Mouse (Mus musculus) forebrain, embryonic 10.5 days (tissue): ENCODE data around the gene Fkbp15. TPM values are rescaled to one million over a fixed set of nuclear protein-coding genes. Genes with fewer than 3 reads are reported as not detected.

Source experiments
- DNase-seq: peaks from one replicate; pipeline ENCODE4 v3.0.0-alpha.2; 2017; ENCODE audit warnings: low spot score; ENCODE audit errors: extremely low spot score
- H3K27ac ChIP-seq: fragments of 300-500 bp; sonication (generic); 2 replicates; pipeline ENCODE4 v1.5.1; 2016; ENCODE audit warnings: mild to moderate bottlenecking
- H3K27me3 ChIP-seq: fragments of 300-500 bp; sonication (generic); 2 replicates; pipeline ENCODE4 v1.6.1; 2016; ENCODE audit warnings: mild to moderate bottlenecking; ENCODE audit not compliant: poor library complexity, severe bottlenecking
- H3K36me3 ChIP-seq: fragments of 300-500 bp; sonication (generic); replicated peaks from 2 replicates; pipeline ENCODE4 v1.6.1; 2016; ENCODE audit warnings: mild to moderate bottlenecking, moderate library complexity
- H3K4me1 ChIP-seq: fragments of 300-500 bp; sonication (generic); 2 replicates; pipeline ENCODE4 v1.6.1; 2016
- H3K4me3 ChIP-seq: fragments of 300-500 bp; sonication (generic); 2 replicates; pipeline ENCODE4 v1.5.1; 2016; ENCODE audit warnings: mild to moderate bottlenecking, moderate library complexity
- H3K9me3 ChIP-seq: fragments of 300-500 bp; sonication (generic); 2 replicates; pipeline ENCODE4 v1.6.1; 2016; ENCODE audit warnings: mild to moderate bottlenecking, moderate library complexity
- WGBS: fragments of 180-500 bp; shearing (Covaris S2); methylation state at CpG from one replicate; pipeline ENCODE4 v1.1.7; 2016; 5-methylcytosine and 5-hydroxymethylcytosine counted together
- polyA plus RNA-seq: library from polyadenylated mRNA; unstranded; fragments of >200 nt; fragmentation: Nextera tagmentation; extraction: Ambion mirVana; gene quantifications from 2 replicates; pipeline ENCODE4 v1.2.1, GENCODE M21; 2016

The Fkbp15 gene
- polyA plus RNA-seq, 1 experiment from 2014 or later = 18.5 TPM

GRCm38 (mm10) chr4:62364299-62364698 lies 4.0 kb upstream of the Fkbp15 start:
- no peaks in the 10 kb centered on the region for H3K36me3 ChIP-seq
- DNase-seq = no peak
- WGBS = 92% methylated on average over 8 of the region's 8 CpGs
- H3K4me1 ChIP-seq = peaks cover 21% of the 10 kb centered on the region
- no peak overlapping the region for H3K27ac ChIP-seq
- H3K4me3 ChIP-seq = no peak overlapping the region
- H3K9me3 ChIP-seq = no peaks in the 10 kb centered on the region
- no peaks in the 10 kb centered on the region for H3K27me3 ChIP-seq

GRCm38 (mm10) chr4:62362437-62362836 lies 2.1 kb upstream of the Fkbp15 start:
- no peak overlapping the region for H3K4me3 ChIP-seq
- no peaks in the 10 kb centered on the region for H3K36me3 ChIP-seq
- DNase-seq = no peak
- WGBS = 94% methylated on average over 2 of the region's 2 CpGs
- H3K9me3 ChIP-seq = no peaks in the 10 kb centered on the region
- H3K27ac ChIP-seq = no peak overlapping the region
- H3K27me3 ChIP-seq = no peaks in the 10 kb centered on the region
- H3K4me1 ChIP-seq = peaks cover 24% of the 10 kb centered on the region

- no peaks in the 10 kb centered on the region for H3K9me3 ChIP-seq
- no peak overlapping the region for H3K27ac ChIP-seq
- DNase-seq = no peak
- H3K4me1 ChIP-seq = peaks cover 24% of the 10 kb centered on the region
- 91% methylated on average over 1 of the region's 1 CpGs for WGBS
- H3K4me3 ChIP-seq = peak overlapping the region; percentile 63
- H3K36me3 ChIP-seq = no peaks in the 10 kb centered on the region
- H3K27me3 ChIP-seq = no peaks in the 10 kb centered on the region
Measured at GRCm38 (mm10) chr4:62361997-62362396, 1.6 kb upstream of the Fkbp15 start.

GRCm38 (mm10) chr4:62361571-62361970 lies 1.2 kb upstream of the Fkbp15 start:
- H3K4me1 ChIP-seq = peaks cover 24% of the 10 kb centered on the region
- no peaks in the 10 kb centered on the region for H3K9me3 ChIP-seq
- H3K36me3 ChIP-seq = no peaks in the 10 kb centered on the region
- H3K27me3 ChIP-seq = no peaks in the 10 kb centered on the region
- H3K27ac ChIP-seq = no peak overlapping the region
- DNase-seq = no peak
- WGBS = 57% methylated on average over 6 of the region's 6 CpGs
- peak overlapping the region; percentile 63 for H3K4me3 ChIP-seq

GRCm38 (mm10) chr4:62360805-62361455 lies 582 bp upstream of the Fkbp15 start:
- Histone ChIP-seq H3K27me3 (no peaks in the 10 kb centered on the region), H3K27ac (peak overlapping the region; percentile 89)
- WGBS = 1% methylated on average over 22 of the region's 22 CpGs

GRCm38 (mm10) chr4:62359256-62359775 lies 1.0 kb downstream of the Fkbp15 start:
- H3K4me3 ChIP-seq = peak overlapping the region; percentile 63
- peak overlapping the region; percentile 89; the same call in 1 of the 2 replicates for H3K27ac ChIP-seq
- WGBS = 64% methylated on average over 7 of the region's 7 CpGs
- no peaks in the 10 kb centered on the region for H3K27me3 ChIP-seq
- H3K36me3 ChIP-seq = no peaks in the 10 kb centered on the region
- DNase-seq = no peak
- peaks cover 24% of the 10 kb centered on the region for H3K4me1 ChIP-seq
- H3K9me3 ChIP-seq = no peaks in the 10 kb centered on the region

More at GRCm38 (mm10) chr4:62360805-62361455, 582 bp upstream of the Fkbp15 start:
- no peak for DNase-seq
- Histone ChIP-seq H3K36me3 (no peaks in the 10 kb centered on the region), H3K4me1 (peaks cover 24% of the 10 kb centered on the region), H3K4me3 (peak overlapping the region; percentile 63), H3K9me3 (no peaks in the 10 kb centered on the region)

- no peaks in the 10 kb centered on the region for H3K27me3 ChIP-seq
- H3K36me3 ChIP-seq = no peaks in the 10 kb centered on the region
- no peaks in the 10 kb centered on the region for H3K9me3 ChIP-seq
- H3K4me3 ChIP-seq = no peak overlapping the region
- no peak overlapping the region for H3K27ac ChIP-seq
- 82% methylated on average over 1 of the region's 1 CpGs for WGBS
- peaks cover 24% of the 10 kb centered on the region for H3K4me1 ChIP-seq
- no peak for DNase-seq
Measured at GRCm38 (mm10) chr4:62357631-62358148, 2.7 kb downstream of the Fkbp15 start.

- WGBS = 94% methylated on average over 2 of the region's 2 CpGs
- no peak overlapping the region for H3K4me3 ChIP-seq
- H3K4me1 ChIP-seq = no peaks in the 10 kb centered on the region
- no peaks in the 10 kb centered on the region for H3K9me3 ChIP-seq
- H3K27ac ChIP-seq = no peak overlapping the region
- peaks cover 24% of the 10 kb centered on the region for H3K36me3 ChIP-seq
- no peak for DNase-seq
- no peaks in the 10 kb centered on the region for H3K27me3 ChIP-seq
Measured at GRCm38 (mm10) chr4:62349371-62349770, 11.0 kb downstream of the Fkbp15 start.

- WGBS = 83% methylated on average over 2 of the region's 2 CpGs
- H3K4me3 ChIP-seq = no peak overlapping the region
- H3K36me3 ChIP-seq = peaks cover 32% of the 10 kb centered on the region
- no peaks in the 10 kb centered on the region for H3K27me3 ChIP-seq
- no peak overlapping the region for H3K27ac ChIP-seq
- H3K9me3 ChIP-seq = no peaks in the 10 kb centered on the region
- DNase-seq = no peak
- H3K4me1 ChIP-seq = no peaks in the 10 kb centered on the region
Measured at GRCm38 (mm10) chr4:62348329-62348705, 12.0 kb downstream of the Fkbp15 start.

GRCm38 (mm10) chr4:62347605-62348328 lies 12.6 kb downstream of the Fkbp15 start:
- DNase-seq = no peak
- Histone ChIP-seq H3K36me3 (peaks cover 32% of the 10 kb centered on the region), H3K9me3 (no peaks in the 10 kb centered on the region), H3K4me1 (no peaks in the 10 kb centered on the region), H3K4me3 (no peak overlapping the region), H3K27me3 (no peaks in the 10 kb centered on the region), H3K27ac (no peak overlapping the region)
- WGBS = 84% methylated on average over 9 of the region's 9 CpGs

GRCm38 (mm10) chr4:62345827-62346226 lies 14.5 kb downstream of the Fkbp15 start:
- no peaks in the 10 kb centered on the region for H3K27me3 ChIP-seq
- H3K36me3 ChIP-seq = peaks cover 27% of the 10 kb centered on the region
- no peak overlapping the region for H3K4me3 ChIP-seq
- no peaks in the 10 kb centered on the region for H3K4me1 ChIP-seq
- WGBS = 83% methylated on average over 4 of the region's 4 CpGs
- DNase-seq = no peak
- no peak overlapping the region for H3K27ac ChIP-seq
- H3K9me3 ChIP-seq = no peaks in the 10 kb centered on the region

GRCm38 (mm10) chr4:62344000-62344399 lies 16.3 kb downstream of the Fkbp15 start:
- 94% methylated on average over 1 of the region's 1 CpGs for WGBS
- no peaks in the 10 kb centered on the region for H3K27me3 ChIP-seq
- no peaks in the 10 kb centered on the region for H3K9me3 ChIP-seq
- H3K4me3 ChIP-seq = no peak overlapping the region
- no peak for DNase-seq
- no peak overlapping the region for H3K27ac ChIP-seq
- no peaks in the 10 kb centered on the region for H3K4me1 ChIP-seq
- peaks cover 26% of the 10 kb centered on the region for H3K36me3 ChIP-seq

GRCm38 (mm10) chr4:62338536-62338935 lies 21.8 kb downstream of the Fkbp15 start:
- peaks cover 21% of the 10 kb centered on the region for H3K36me3 ChIP-seq
- 92% methylated on average over 5 of the region's 5 CpGs for WGBS
- H3K27me3 ChIP-seq = no peaks in the 10 kb centered on the region
- H3K4me3 ChIP-seq = no peak overlapping the region
- H3K27ac ChIP-seq = no peak overlapping the region
- H3K9me3 ChIP-seq = no peaks in the 10 kb centered on the region
- no peaks in the 10 kb centered on the region for H3K4me1 ChIP-seq
- no peak for DNase-seq
